Mouse (Mus musculus) urinary bladder, postnatal 25 days (tissue): ENCODE data around the gene Ptpn3.

Source experiments
- DNase-seq: peaks from one replicate; pipeline ENCODE4 v3.0.0; 2022; ENCODE audit warnings: low spot score

Ptpn3 gene

DNA sequence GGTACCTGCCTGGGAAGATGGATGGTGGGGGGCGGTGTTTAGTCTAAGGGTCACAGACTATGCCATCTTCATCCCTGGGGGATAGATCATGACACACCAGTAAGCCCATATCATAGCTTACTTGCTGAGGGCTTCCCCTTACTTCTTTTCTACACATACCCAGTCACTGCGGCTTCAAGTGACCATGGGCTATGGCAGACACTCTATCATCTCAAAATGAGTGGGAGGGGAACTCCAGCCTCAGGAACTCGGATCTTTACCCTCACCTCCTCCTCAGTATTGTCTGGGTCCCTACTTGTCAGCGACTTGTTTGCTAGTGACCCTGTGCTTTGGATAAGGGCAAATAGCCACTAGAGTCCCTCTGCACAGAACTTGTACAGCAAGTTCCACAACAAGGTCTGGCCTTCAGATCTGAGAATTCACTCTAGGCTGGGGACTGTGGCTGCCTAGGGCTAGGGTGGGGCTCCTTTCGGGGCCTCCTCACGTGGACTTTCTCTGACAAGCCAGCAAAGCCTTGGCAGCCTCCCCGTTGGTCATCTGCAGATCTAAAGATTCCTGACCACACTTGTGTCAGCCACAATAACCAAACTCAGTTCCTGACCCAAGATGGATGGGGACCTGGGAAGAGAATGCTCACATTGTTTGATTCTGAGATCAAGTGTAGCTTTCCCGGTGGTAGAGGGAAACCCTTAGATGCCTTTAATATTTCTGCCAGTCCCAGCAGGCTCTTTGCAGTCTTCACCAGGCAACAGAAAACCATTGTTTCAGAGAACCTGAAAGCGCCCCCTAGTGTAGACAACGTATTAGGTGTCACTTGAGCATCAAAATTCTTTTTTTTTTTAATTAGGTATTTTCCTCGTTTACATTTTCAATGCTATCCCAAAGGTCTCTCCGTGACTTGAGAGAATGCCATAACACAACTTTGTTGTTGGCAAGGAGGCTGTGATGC lies 134.4 kb downstream of the Ptpn3 start:
- DNase-seq: peak; percentile 36

DNA sequence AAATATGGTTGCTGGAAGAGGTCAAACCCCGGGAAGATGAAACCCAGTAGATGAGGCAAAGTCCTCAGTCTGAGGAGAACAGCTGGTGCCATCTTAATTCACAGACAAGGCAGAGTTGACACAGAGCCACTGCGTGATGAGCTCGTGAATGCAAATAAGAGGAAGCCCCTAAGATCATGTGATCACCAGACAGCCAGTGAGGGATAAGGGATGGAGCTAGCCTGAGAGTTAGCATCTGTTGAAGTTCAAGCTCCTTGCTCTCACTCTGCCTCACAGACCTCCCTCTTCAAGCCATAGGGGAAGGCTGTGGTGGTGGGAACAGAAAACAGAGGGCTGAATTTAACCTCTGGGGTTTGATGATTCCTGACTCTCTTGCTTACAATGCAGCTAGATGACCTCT lies 136.0 kb downstream of the Ptpn3 start:
- DNase-seq: no peak

DNA sequence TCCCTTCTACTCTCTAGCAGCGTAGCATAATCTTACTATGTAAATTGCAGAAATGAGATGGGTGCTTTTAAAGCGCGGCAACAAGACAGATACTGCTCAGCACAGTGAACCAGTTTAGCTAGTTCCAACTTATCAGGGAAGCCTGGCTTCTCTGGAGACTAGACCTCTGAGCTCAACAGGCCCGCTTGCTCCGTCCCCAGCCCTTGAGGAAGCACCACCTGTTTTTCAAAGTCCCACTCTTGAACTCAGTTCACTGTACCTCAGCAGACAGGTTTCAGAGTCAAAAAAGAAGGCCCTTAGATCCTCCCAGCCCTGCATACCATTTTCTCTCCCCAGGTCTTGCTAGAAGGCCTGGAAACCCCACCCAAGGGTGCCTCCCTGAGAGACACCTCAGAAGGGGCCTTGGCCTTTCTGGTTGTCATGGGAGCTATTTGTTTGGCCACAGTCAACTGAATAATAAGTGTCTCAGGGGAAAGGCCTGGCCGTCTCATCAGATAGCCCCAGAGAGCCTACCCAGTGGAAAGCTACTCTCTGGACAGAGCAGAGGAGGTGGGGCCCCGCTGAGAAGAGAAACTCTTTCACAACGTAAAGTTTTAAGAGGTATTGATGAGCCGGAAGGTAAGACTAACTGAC lies 136.9 kb downstream of the Ptpn3 start:
- DNase-seq: no peak

DNA sequence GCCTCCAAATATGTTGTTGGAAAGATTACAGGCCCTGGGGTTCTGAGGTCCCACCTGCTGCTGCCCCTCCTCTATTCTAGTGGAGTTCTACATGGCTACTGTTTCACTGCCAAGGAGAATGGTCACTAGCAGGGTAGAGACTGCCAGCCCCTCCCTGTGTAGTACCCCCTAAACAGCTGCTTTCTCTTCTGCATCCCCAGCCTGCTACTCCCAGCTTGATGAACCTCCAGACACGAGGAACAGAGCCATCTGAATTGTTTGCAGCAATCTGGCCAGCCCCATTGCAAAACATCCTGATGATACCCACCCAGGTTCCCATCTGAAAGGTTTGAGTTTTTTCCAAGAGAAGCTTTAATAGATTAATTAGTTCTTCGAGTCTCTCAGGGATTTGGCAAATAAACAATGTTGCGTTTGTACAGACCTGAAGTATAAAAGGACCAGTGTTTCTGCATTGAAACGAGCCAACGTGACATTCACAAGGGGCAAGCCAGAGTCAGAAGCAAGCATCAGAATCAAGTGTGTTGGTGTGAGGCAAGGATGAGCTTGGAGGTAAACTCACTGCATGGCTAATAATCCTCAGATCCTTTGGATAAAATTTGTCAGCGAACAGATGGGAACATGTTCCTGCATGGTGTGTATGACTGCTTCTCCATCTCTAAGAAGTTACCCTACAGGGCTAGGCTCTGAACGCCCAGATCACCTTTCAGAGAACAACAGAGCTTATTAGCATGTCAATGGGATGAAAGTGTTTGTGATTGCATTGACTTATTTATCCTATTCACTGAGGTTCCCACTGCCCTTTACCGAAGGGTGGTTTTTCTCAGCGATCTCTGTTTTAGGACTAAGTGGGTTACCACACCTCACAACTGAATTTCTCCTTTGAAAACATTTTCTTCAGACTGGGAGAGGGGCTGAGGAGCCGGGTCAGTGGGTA lies 138.6 kb downstream of the Ptpn3 start:
- DNase-seq: no peak

DNA sequence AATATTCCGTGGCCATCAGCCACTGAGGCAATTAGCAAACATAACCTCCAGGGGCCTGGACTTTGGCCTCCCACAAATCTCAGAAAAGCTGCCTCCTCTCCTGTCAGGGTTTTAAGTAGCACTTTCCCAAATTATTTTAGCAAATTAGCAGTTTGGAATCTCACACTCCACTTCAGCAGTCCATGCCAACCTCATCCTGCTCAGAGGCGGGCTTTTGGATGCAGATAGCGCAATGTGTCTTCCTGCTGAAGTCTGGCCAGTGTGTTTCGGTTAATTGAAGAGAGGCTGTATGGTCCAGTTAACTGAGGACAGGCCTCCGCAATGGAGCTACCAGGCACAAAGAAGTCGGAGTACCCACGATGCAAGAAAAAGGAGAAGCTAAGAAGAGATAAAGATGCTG lies 141.1 kb downstream of the Ptpn3 start:
- no peak for DNase-seq

DNA sequence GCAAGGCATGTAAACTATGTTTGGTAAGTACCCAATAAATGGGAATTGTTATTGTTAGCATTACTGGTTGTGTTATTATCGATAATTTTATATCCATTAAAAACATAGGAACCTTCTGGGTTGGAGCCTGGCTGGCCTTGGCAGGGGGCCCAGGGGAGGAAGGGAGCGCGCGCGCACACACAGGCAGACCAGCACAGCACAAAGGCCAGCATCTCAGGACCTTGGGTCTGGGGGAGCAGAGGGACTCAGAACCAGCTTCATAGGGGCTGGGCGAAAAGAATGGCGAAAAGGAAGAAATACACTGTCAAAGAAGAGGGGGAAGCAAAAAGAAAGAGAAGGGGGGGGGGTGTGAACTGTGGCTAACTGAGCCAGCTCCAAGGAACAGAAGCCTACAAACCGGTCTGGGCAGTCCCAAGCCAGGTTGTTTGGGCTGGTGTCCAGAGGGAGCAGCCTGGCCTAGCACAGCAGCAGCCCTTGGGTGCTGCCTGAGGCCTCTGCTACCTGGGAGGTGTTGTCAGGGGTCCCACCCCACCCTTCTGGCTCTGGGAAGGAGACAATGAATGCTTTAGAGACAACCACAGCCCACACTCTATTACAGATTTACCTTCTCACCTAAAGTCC lies 145.0 kb downstream of the Ptpn3 start:
- peak; percentile 44 for DNase-seq

DNA sequence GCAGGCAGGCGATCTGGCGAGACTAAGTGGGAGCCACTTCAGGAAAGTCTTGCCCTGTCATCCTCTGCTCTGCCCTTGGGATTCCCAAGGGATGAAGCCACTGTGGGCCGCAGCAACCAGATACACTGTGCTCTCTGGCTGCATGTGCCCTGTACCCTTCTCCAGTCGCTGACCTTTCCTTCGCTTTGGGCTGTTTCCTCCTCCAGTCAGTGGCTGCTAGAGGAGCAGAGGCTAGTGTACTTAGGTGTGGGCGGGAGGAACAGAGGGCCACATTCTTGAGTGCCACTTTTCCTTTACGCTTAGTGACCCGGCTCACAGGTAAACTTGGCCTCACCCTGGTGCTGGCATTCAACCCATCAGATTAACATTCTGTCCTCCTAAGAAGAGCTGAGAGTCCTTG lies 147.8 kb downstream of the Ptpn3 start:
- DNase-seq: peak; percentile 39

DNA sequence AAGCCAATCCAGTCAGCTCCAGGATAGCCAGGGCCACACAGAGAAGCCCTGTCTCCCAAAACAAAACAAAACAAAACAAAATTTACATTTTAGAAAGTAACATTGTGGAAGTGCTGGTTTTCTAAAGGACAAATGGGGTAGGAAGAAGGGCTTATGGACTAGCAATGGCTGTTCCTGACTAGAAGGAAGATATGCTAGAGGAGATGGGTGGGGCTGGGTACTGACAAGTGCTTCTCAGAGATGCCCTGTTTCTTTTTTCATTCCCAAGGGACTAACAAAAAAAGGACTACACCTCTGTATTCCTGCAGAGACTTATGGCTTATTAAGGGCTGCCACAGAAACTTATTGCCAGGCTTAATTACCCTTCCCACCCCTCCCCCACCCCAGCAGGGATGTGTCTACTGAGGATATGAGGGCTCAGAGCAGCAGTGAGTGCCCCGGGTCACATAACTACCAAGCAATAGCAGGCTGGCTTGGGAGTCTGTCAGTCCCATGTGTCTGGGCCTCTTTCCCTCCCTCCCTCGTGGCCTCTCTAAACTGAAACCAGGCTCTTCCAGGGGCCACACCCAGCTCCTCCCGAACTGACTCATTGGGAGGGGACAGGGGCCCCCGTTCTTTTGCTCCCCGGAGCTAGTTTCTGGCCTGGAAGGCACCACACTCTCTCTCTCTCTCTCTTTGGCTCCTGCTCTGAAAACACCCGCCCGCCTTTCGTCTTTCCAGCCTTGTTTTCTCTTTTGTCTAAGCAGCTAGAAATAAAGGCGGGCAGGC lies 148.4 kb downstream of the Ptpn3 start:
- peak; percentile 46 for DNase-seq

DNA sequence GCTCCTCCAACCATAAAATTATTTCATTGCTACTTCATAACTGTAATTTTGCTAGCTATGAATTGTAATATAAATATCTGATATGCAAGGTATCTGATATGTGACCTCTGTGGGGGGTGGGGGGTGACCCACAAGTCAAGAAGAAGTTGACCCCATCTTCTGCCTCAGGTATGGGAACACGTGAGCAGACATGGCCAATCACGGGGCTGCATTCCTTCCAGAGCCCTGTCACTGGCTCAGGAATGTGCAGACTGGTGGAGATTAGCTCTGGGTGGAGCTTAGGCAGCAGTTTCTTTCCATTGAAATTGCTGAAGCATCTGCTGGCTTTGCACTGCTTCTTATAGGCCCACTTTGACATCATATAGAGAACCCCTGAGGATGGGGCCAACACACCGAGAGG lies 153.5 kb downstream of the Ptpn3 start:
- DNase-seq: no peak

DNA sequence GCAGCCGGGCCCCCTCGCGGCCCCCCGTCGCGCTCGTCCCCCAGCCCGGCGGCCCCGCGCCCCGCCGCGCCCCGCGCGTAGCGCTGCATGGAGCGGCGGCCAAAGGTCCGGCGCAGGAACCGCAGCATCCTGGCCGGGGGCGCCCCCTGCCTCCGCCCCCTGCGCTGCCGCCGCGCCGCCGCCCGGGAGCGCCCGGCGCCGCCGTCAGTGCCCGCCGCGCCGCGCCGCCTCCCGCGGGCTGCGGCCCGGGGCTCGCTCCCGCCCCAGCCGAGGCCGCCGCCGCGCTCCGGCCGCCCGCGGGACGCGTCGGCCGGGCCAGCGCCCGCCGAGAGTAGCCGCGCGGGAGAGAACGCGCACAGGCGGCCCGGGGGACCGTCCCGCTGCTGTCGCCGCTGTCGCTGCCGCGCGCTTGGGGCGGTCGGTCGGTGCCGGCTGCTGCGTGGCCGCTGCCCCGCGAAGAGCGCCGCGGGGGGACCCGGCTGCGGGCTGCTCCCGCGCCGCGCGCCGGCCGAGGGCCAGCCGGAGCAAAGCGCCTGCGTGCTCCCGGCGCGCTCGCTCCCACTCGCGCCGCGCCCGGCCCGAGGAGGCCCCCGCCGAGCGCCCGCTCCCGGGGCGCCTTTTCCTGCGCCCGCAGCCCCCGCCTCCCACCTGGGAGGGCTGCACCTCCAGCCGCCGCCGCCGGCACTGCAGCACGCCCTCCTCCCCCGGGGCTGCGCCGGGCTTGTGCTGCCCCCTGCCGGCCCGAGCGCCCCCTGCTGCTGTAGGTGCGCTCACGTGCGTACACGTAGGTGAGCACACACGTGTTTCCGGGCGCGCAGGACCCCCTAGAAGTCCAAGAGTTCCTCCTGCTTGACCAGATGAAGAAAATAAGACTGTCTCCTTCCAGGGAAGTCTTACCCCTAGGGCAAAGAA lies 158.4 kb downstream of the Ptpn3 start, which contains the start of gene Epb41l4b:
Gene Epb41l4b (minus strand): TSS at position 412 of the 912 bp plus-strand sequence.
- peak; percentile 86 for DNase-seq

DNA sequence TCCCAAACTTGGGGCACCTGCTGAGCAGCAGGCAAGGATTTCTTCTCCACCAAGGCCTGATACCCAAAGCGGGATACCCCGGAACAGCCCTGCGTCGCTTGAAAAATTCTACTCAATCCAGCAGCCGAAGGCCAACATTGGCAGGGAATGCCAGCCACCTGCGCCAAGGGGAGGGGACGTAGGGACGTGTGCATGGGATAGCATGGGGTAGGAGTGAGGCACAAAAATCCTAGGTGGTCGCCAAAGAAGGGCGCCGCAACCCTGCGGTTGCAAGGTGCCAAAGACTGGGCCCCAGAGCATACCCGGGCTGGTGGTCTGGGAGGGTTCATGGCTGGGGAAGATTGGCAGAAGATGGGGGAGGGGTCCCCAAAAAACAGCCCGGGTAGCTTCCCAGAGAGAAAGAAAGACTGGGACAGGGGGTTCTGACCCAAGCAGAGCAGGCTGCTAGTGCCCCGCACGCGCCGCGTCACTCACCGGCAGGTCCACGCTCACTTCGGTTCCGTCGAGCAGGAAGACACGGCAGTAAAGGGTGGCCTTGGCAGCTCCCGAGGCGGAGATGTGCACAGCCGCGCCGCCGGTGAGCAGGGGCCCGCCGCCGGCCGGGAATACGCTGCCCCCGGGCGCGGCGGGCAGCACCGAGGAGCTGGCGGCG lies 159.1 kb downstream of the Ptpn3 start:
- DNase-seq: no peak

DNA sequence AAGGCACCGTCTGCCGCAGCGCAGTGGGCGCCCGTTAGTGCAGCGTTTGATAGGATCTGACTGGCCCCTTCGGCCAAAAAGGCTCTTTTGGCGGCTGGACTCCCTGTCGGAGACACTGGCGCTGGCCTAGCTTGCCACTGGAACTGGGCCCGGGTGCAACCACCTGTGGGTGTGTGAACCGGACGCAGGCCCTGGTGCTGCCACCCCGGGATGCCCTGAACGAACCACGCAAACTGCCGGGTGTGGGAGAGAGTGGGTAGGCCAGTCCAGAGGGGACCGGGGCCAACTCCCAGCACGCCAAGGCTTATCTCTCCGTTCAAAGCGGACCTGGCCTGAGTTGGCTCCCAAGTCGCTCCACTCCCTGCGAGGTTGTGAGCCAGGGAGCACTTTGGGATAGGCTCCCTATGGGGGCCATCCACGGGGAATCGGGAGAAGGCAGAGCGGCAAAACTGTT lies 159.7 kb downstream of the Ptpn3 start:
- no peak for DNase-seq

DNA sequence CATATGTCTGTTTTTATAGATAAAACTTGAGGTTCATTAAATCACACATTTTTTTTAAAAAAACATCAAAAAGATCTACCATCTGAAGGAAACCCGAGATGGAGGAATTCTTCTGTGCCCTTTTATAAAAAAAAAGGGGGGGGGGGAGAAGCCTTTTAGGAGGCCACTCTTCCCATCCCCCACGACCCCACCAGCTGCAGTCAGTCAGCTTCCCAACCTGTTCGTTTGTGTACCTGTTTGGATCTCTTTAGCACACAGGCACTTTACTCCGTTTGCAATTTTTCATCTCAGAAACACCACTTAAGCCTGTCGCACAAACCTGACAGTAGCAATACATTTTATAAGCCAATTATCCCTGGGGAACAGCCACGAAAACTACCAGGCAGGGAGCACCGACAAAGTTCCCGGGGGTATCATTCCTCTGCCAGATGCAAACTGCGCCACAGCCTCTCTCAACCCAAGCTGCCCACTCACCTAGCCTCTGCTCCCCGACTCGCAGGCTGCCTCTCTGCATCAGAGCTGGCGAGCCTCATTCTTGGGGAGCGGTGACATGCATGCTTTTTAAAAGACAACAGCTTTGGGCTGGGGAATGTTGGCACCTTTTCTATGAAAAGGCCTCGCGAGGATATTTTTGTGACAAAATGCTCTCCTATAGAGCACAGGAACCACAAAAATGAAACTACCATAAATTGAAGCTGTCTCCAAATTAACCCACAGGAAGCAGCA lies 160.5 kb downstream of the Ptpn3 start:
- DNase-seq: no peak
